Mouse (Mus musculus) MEL (cell line): ENCODE results near the gene Prnd. TPM values are rescaled to one million over a fixed set of nuclear protein-coding genes. Genes with fewer than 3 reads are reported as not detected.

Experiments
- DNase-seq: peaks from one replicate; pipeline ENCODE4 v3.0.0; 2011; ENCODE audit warnings: low read depth, low spot score
- H3K27ac ChIP-seq: 2 replicates; pipeline ENCODE4 v1.5.1; 2012; ENCODE audit warnings: low read depth, mild to moderate bottlenecking, control low read depth, low read length, moderate library complexity; ENCODE audit not compliant: control insufficient read depth
- H3K27me3 ChIP-seq, 2 experiments: fragments of 150-350 bp in 1 of 2; sonication (generic) in 1 of 2; 2 replicates each; pipeline ENCODE4 v1.6.1; 2012; ENCODE audit warnings: low read length in 2 of 2, mild to moderate bottlenecking in 2 of 2, improper control_type of control experiment in 1 of 2, moderate library complexity in 1 of 2; ENCODE audit not compliant: insufficient read depth in 2 of 2, control insufficient read depth in 1 of 2
- H3K36me3 ChIP-seq, 2 experiments: 2 replicates each; pipeline ENCODE4 v1.6.1; 2012 to 2014; ENCODE audit warnings: low read length in 2 of 2, improper control_type of control experiment in 1 of 2, inconsistent platforms in 1 of 2, mild to moderate bottlenecking in 1 of 2; ENCODE audit not compliant: insufficient read depth in 2 of 2, control insufficient read depth in 1 of 2
- H3K4me1 ChIP-seq, 2 experiments: fragments of 150-350 bp in 1 of 2; sonication (generic) in 1 of 2; 2 replicates each; pipeline ENCODE4 v1.6.1; 2012; ENCODE audit warnings: low read length in 2 of 2, improper control_type of control experiment in 1 of 2, mild to moderate bottlenecking in 1 of 2; ENCODE audit not compliant: insufficient read depth in 2 of 2, control insufficient read depth in 1 of 2
- H3K4me3 ChIP-seq, 2 experiments: fragments of 150-350 bp in 1 of 2; sonication (generic) in 1 of 2; 2 replicates each; pipeline ENCODE4 v1.5.1; 2012; ENCODE audit warnings: low read depth in 2 of 2, low read length in 2 of 2, mild to moderate bottlenecking in 2 of 2, moderate library complexity in 2 of 2, control low read depth in 1 of 2, improper control_type of control experiment in 1 of 2; ENCODE audit not compliant: control insufficient read depth in 1 of 2, insufficient read depth in 1 of 2
- H3K79me2 ChIP-seq: 2 replicates; pipeline ENCODE4 v1.6.1; 2012; ENCODE audit warnings: mild to moderate bottlenecking, low read length, moderate library complexity; ENCODE audit not compliant: control insufficient read depth, poor library complexity, insufficient read depth
- H3K9ac ChIP-seq: 2 replicates; pipeline ENCODE4 v1.6.1; 2012; ENCODE audit warnings: low read depth, mild to moderate bottlenecking, control low read depth, low read length, moderate library complexity; ENCODE audit not compliant: control insufficient read depth, poor library complexity, severe bottlenecking
- H3K9me3 ChIP-seq: fragments of 150-350 bp; sonication (generic); replicated peaks from 2 replicates; pipeline ENCODE4 v1.6.1; 2012; ENCODE audit warnings: mild to moderate bottlenecking, low read length, improper control_type of control experiment, moderate library complexity; ENCODE audit not compliant: insufficient read depth
- ELF1 ChIP-seq: IDR thresholded peaks from 2 replicates; pipeline ENCODE4 v1.6.1; 2014; ENCODE audit warnings: low read depth, mild to moderate bottlenecking, inconsistent platforms, low read length, improper control_type of control experiment, moderate library complexity
- MAFK ChIP-seq: IDR thresholded peaks from 2 replicates; pipeline ENCODE4 v1.6.1; 2011; ENCODE audit warnings: low read depth, mild to moderate bottlenecking, low read length, improper control_type of control experiment, borderline replicate concordance
- MAX ChIP-seq: IDR thresholded peaks from 2 replicates; pipeline ENCODE4 v1.6.1; 2011; ENCODE audit warnings: low read length, improper control_type of control experiment
- MYC ChIP-seq: IDR thresholded peaks from 2 replicates; pipeline ENCODE4 v1.6.1; 2011; ENCODE audit warnings: low read depth, mild to moderate bottlenecking, low read length, improper control_type of control experiment, moderate library complexity
- NELFE ChIP-seq: IDR thresholded peaks from 2 replicates; pipeline ENCODE4 v1.6.1; 2011; ENCODE audit warnings: low read depth, low read length, improper control_type of control experiment
- POLR2AphosphoS2 ChIP-seq: IDR thresholded peaks from 2 replicates; pipeline ENCODE4 v1.6.1; 2011; ENCODE audit warnings: low read length, improper control_type of control experiment
- SIN3A ChIP-seq: IDR thresholded peaks from 2 replicates; pipeline ENCODE4 v1.6.1; 2012; ENCODE audit warnings: low read length, improper control_type of control experiment, inconsistent platforms
- SMC3 ChIP-seq: IDR thresholded peaks from 2 replicates; pipeline ENCODE4 v1.6.1; 2011; ENCODE audit warnings: low read depth, low read length, improper control_type of control experiment
- USF1 ChIP-seq: IDR thresholded peaks from 2 replicates; pipeline ENCODE4 v1.6.1; 2014; ENCODE audit warnings: low read depth, mild to moderate bottlenecking, inconsistent platforms, low read length, improper control_type of control experiment, moderate library complexity
- ZC3H11A ChIP-seq: IDR thresholded peaks from 2 replicates; pipeline ENCODE4 v1.6.1; 2012; ENCODE audit warnings: low read depth, mild to moderate bottlenecking, inconsistent platforms, low read length, improper control_type of control experiment
- ZKSCAN1 ChIP-seq: IDR thresholded peaks from 2 replicates; pipeline ENCODE4 v1.6.1; 2012; ENCODE audit warnings: low read depth, mild to moderate bottlenecking, inconsistent platforms, low read length, improper control_type of control experiment, moderate library complexity
- ZNF384 ChIP-seq: IDR thresholded peaks from 2 replicates; pipeline ENCODE4 v1.6.1; 2012; ENCODE audit warnings: low read depth, mild to moderate bottlenecking, inconsistent platforms, low read length, improper control_type of control experiment
- polyA plus RNA-seq, 2 experiments: library from polyadenylated mRNA; stranded (reverse) in 1 of 2; unstranded in 1 of 2; fragments of >175 nt in 1 of 2; fragments of >200 nt in 1 of 2; gene quantifications; 2 replicates each; pipeline versions ENCODE4 v1.2.1 to v1.2.4; 2012; ENCODE audit warnings: low replicate concordance in 2 of 2, low read depth in 1 of 2; ENCODE audit not compliant: insufficient read length in 2 of 2, insufficient read depth in 1 of 2, missing spikeins in 1 of 2
- total RNA-seq: library from RNA; depleted of rRNA; stranded (reverse); fragments of 300-350 nt; gene quantifications from 2 replicates; pipeline ENCODE4 v1.2.3, GENCODE M21; 2012

Prnd gene
- total and polyA plus RNA-seq, 3 experiments: 0.06 TPM; not detected in 2

- TF ChIP-seq SIN3A (no peak; the same call in 1 of the 2 replicates), ZNF384 (no peak), SMC3 (peak; percentile 98), MYC (no peak), MAX (no peak), ELF1 (0 out of 2 replicates have a peak, but pooled peaks have one; percentile 16), MAFK (no peak)
Measured at GRCm38 (mm10) chr2:131949767-131950597, 679 bp upstream of the Prnd start (continued).

- Histone ChIP-seq H3K9me3 (no peaks in the 10 kb centered on the region), H3K27me3 (no peaks in the 10 kb centered on the region), H3K27ac (no peak overlapping the region), H3K79me2 (no peaks in the 10 kb centered on the region), H3K4me3 (no peak overlapping the region), H3K9ac (no peak overlapping the region), H3K36me3 (peaks cover 0 to 2% of the 10 kb centered on the region in 2 experiments; a peak in 1 of 4 replicates), H3K4me1 (peaks cover 0 to 3% of the 10 kb centered on the region in 2 experiments; a peak in 1 of 4 replicates)
- TF ChIP-seq ZKSCAN1: no peak
- TF ChIP-seq ZC3H11A: no peak
- TF ChIP-seq NELFE: no peak
- DNase-seq: no peak
Measured at GRCm38 (mm10) chr2:131952456-131952855, 1.8 kb downstream of the Prnd start.

DNA sequence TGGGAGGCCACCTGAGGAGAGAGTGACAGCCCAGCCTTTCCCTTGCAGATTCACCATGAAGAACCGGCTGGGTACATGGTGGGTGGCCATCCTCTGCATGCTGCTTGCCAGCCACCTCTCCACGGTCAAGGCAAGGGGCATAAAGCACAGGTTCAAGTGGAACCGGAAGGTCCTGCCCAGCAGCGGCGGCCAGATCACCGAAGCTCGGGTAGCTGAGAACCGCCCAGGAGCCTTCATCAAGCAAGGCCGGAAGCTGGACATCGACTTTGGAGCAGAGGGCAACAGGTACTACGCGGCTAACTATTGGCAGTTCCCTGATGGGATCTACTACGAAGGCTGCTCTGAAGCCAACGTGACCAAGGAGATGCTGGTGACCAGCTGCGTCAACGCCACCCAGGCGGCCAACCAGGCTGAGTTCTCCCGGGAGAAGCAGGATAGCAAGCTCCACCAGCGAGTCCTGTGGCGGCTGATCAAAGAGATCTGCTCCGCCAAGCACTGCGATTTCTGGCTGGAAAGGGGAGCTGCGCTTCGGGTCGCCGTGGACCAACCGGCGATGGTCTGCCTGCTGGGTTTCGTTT is 2.4 kb downstream of the Prnd start:
- H3K9me3 ChIP-seq: no peaks in the 10 kb centered on the region
- no peak overlapping the region for H3K27ac ChIP-seq
- no peak for DNase-seq
- peaks cover 0 to 2% of the 10 kb centered on the region in 2 experiments; a peak in 1 of 4 replicates for H3K36me3 ChIP-seq
- H3K4me3 ChIP-seq: no peak overlapping the region
- peaks cover 0 to 3% of the 10 kb centered on the region in 2 experiments; a peak in 1 of 4 replicates for H3K4me1 ChIP-seq
- no peaks in the 10 kb centered on the region for H3K79me2 ChIP-seq
- H3K9ac ChIP-seq: no peak overlapping the region
- no peaks in the 10 kb centered on the region for H3K27me3 ChIP-seq
- no peak for TF ChIP-seq SMC3
- TF ChIP-seq USF1: no peak
- no peak for TF ChIP-seq POLR2AphosphoS2
